Comparison of ENCODE assay signal across 12 mouse cellular contexts in the genomic region with DNA sequence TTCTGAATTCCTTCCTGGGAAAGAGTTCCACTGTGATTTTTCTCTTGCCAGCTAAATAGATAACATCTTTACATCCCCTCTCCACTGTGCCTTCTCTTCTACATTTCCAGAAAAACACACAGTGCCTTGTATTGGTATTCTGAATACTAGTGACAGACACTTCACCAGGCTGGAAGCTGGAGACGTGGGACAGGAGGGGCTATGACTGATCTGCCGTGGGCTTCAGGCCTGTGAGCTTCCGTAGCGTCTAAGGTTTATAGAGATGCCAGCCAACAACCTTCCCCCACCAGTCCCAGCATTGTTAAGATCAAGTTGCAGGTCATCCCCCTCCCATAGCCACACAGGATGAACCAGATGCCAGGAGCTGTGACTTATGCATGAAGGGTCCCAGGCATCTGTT.
DNase-seq lines count a peak whose midpoint lies in the region; ATAC-seq and TF ChIP-seq lines count a peak whose summit lies in the region.
"Had no signal": no experiment of that assay in that cellular context is flagged by ENCODE, and none has a peak within 500 bp of the region (broad histone marks: within the 10 kb centered on the region; RNA-seq: fewer than 3 reads in every experiment).

No protein-coding gene starts in this region.

- TF ChIP-seq CTCF in midbrain, postnatal 0 days (IDR thresholded peaks at IDR 0.05) = no peak

- no peaks in the 10 kb centered on the region for H3K9me3 ChIP-seq in kidney, embryonic 15.5 days (replicated peaks)
- H3K9me3 ChIP-seq in embryonic facial prominence, embryonic 14.5 days (ENCODE audit: control insufficient read depth, low read length) = no peaks in the 10 kb centered on the region
- H3K9me3 ChIP-seq in hindbrain, embryonic 13.5 days = no peaks in the 10 kb centered on the region
- H3K9me3 ChIP-seq in midbrain, postnatal 0 days (ENCODE audit: low read length) = no peaks in the 10 kb centered on the region
- H3K9me3 ChIP-seq: G1E had no signal

- H3K4me2 ChIP-seq in kidney, embryonic 15.5 days = no peak overlapping the region
- H3K4me2 ChIP-seq in embryonic facial prominence, embryonic 14.5 days (ENCODE audit: low read depth, low read length) = no peak overlapping the region
- no peak overlapping the region for H3K4me2 ChIP-seq in hindbrain, embryonic 13.5 days
- H3K4me2 ChIP-seq in midbrain, postnatal 0 days (ENCODE audit: low read depth, low read length, poor library complexity, severe bottlenecking) = no peak overlapping the region

- no peak overlapping the region for H3K9ac ChIP-seq in kidney, embryonic 15.5 days
- H3K9ac ChIP-seq in embryonic facial prominence, embryonic 14.5 days (ENCODE audit: low read depth, low read length) = no peak overlapping the region
- H3K9ac ChIP-seq in hindbrain, embryonic 13.5 days = no peak overlapping the region
- no peak overlapping the region for H3K9ac ChIP-seq in midbrain, postnatal 0 days (replicated peaks; ENCODE audit: low read length, poor library complexity, severe bottlenecking)

- DNase-seq in kidney, postnatal 10 days = no peak
- peak; percentile 57 for DNase-seq in embryonic facial prominence, embryonic 14.5 days (ENCODE audit: low spot score)
- DNase-seq in midbrain, postnatal 0 days (ENCODE audit: low spot score) = no peak
- no peak for DNase-seq in adrenal gland, adult (ENCODE audit: inconsistent age in 2 of 2, low spot score in 1 of 2)
- no peak for DNase-seq in layer of hippocampus, adult 8-10 months (ENCODE audit: low spot score in 2 of 2)
- no peak for DNase-seq in left cerebral cortex, adult 9 months (ENCODE audit: low spot score in 2 of 2)
- DNase-seq: layer of hippocampus, adult 9-11 months; liver; lung, postnatal 14 days had no signal

- H3K27me3 ChIP-seq in kidney, embryonic 15.5 days = no peaks in the 10 kb centered on the region
- no peaks in the 10 kb centered on the region for H3K27me3 ChIP-seq in embryonic facial prominence, embryonic 14.5 days (replicated peaks; ENCODE audit: control insufficient read depth, insufficient read depth, low read length)
- H3K27me3 ChIP-seq in hindbrain, embryonic 13.5 days = no peaks in the 10 kb centered on the region
- no peaks in the 10 kb centered on the region for H3K27me3 ChIP-seq in midbrain, postnatal 0 days (ENCODE audit: insufficient read depth, low read length)

- ATAC-seq in kidney, embryonic 15.5 days (replicated peaks; ENCODE audit: low FRiP score) = peak; percentile 82
- ATAC-seq in embryonic facial prominence, embryonic 14.5 days (ENCODE audit: low read depth) = peak; percentile 59
- 0 out of 2 replicates have a peak, but pooled peaks have one; percentile 28 for ATAC-seq in hindbrain, embryonic 13.5 days (ENCODE audit: low FRiP score)
- ATAC-seq in midbrain, postnatal 0 days (ENCODE audit: low FRiP score) = 0 out of 2 replicates have a peak, but pooled peaks have one; percentile 31

- WGBS in kidney, embryonic 15.5 days = 24% methylated on average over 4 of the region's 4 CpGs
- WGBS in embryonic facial prominence, embryonic 14.5 days = 27% methylated on average over 4 of the region's 4 CpGs
- WGBS in hindbrain, embryonic 13.5 days = 17% methylated on average over 4 of the region's 4 CpGs
- WGBS in midbrain, postnatal 0 days = 21% methylated on average over 4 of the region's 4 CpGs

- no peak overlapping the region for H3K4me3 ChIP-seq in kidney, embryonic 15.5 days (replicated peaks)
- no peak overlapping the region for H3K4me3 ChIP-seq in embryonic facial prominence, embryonic 14.5 days (ENCODE audit: low read depth, low read length)
- H3K4me3 ChIP-seq in hindbrain, embryonic 13.5 days = no peak overlapping the region
- H3K4me3 ChIP-seq in midbrain, postnatal 0 days (ENCODE audit: low read depth, low read length) = no peak overlapping the region

- peaks cover 16% of the 10 kb centered on the region for H3K4me1 ChIP-seq in kidney, embryonic 15.5 days
- peaks cover 6% of the 10 kb centered on the region; the same call in 1 of the 2 replicates for H3K4me1 ChIP-seq in embryonic facial prominence, embryonic 14.5 days (ENCODE audit: control insufficient read depth, insufficient read depth, low read length)
- peaks cover 14% of the 10 kb centered on the region for H3K4me1 ChIP-seq in hindbrain, embryonic 13.5 days (replicated peaks)
- peaks cover 5% of the 10 kb centered on the region; the same call in 1 of the 2 replicates for H3K4me1 ChIP-seq in midbrain, postnatal 0 days (ENCODE audit: insufficient read depth, low read length)

- H3K27ac ChIP-seq in kidney, embryonic 15.5 days = peak overlapping the region; percentile 79
- H3K27ac ChIP-seq in embryonic facial prominence, embryonic 14.5 days (replicated peaks; ENCODE audit: low read depth, low read length) = peak overlapping the region; percentile 72; the same call in 1 of the 2 replicates
- peak overlapping the region; percentile 64 for H3K27ac ChIP-seq in hindbrain, embryonic 13.5 days
- peak overlapping the region; percentile 51; the same call in 1 of the 2 replicates for H3K27ac ChIP-seq in midbrain, postnatal 0 days (ENCODE audit: low read depth, low read length)

- no peaks in the 10 kb centered on the region for H3K36me3 ChIP-seq in kidney, embryonic 15.5 days
- H3K36me3 ChIP-seq in embryonic facial prominence, embryonic 14.5 days (ENCODE audit: control insufficient read depth, insufficient read depth, low read length) = no peaks in the 10 kb centered on the region
- H3K36me3 ChIP-seq in hindbrain, embryonic 13.5 days = no peaks in the 10 kb centered on the region
- no peaks in the 10 kb centered on the region for H3K36me3 ChIP-seq in midbrain, postnatal 0 days (ENCODE audit: insufficient read depth, low read length)
- H3K36me3 ChIP-seq: G1E had no signal

Comparison
In these comparisons a context has a peak if more than half of its experiments do, and no peak if none do; other contexts are left out.
1. ATAC-seq: peak in every context shown above with its lines; median percentile 82 in kidney, embryonic 15.5 days; 59 in embryonic facial prominence, embryonic 14.5 days; 31 in midbrain, postnatal 0 days; 28 in hindbrain, embryonic 13.5 days.